Mouse (Mus musculus): ENCODE results near the gene Rbm3.

The Rbm3 gene

DNA sequence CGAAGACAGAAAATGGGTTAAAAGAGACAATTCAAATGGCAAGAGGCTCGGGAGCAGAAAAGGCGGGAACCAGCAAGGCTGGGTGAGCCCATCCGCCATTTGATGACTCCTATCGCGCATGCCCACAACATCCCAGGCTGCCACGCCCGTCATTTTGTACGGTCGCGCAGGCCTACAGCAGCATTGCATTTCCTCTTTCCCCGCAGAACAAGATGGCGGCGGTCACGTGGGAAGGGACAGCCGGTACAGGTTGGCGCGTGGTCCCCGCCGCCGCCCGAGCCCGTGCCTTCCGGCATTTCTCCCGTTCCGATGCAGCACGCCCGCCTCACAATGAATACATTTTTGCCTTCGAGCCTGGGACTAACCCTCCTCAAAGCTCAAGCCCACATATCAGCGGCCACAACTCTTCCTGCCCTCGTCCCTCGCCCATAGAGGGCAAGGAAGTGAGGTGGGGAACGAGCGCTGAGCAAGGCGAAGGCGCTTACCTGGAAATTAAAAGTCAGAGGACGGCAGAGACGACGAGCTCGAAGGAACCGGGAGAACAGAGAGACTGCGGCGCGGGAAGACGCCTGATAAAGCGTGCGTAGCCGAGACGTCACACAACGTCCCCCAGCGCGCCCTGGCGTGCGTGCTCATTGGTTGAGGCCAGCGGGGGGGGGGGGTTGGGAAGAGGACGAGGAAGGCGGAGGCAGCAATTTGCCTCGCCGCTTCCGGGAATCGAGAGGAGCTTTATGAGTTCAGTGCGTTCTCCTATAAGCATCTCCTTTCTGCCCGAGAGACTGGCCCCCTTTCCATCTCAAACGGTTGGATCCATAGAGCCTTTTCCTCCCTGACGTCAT lies at the start of gene Rbm3:
TSS of gene Rbm3 (minus strand) at position 728 of the 839 bp plus-strand sequence.
- peak; percentile 78 to 81 for DNase-seq (ENCODE audit: low read depth in 2 of 2, low spot score in 2 of 2)

DNA sequence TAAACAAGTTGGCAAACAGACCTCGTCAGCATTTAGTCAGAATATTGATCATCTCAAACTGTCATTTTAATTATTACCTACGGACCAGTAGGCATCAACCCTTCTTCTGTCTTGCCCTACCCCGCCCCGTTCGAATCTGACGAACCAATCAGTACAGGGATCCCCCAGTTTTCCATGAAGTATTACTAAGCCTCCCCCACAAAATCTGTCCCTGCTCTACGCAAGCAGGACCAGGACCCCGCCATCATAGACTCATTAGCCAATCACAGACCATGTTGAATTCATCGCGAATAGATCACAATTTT lies 47.7 kb upstream of the Rbm3 start, which contains the start of gene Ebp:
TSS of gene Ebp (minus strand) at position 94 of the 305 bp plus-strand sequence.
- DNase-seq (ENCODE audit: low read depth in 2 of 2, low spot score in 2 of 2), result no peak

DNA sequence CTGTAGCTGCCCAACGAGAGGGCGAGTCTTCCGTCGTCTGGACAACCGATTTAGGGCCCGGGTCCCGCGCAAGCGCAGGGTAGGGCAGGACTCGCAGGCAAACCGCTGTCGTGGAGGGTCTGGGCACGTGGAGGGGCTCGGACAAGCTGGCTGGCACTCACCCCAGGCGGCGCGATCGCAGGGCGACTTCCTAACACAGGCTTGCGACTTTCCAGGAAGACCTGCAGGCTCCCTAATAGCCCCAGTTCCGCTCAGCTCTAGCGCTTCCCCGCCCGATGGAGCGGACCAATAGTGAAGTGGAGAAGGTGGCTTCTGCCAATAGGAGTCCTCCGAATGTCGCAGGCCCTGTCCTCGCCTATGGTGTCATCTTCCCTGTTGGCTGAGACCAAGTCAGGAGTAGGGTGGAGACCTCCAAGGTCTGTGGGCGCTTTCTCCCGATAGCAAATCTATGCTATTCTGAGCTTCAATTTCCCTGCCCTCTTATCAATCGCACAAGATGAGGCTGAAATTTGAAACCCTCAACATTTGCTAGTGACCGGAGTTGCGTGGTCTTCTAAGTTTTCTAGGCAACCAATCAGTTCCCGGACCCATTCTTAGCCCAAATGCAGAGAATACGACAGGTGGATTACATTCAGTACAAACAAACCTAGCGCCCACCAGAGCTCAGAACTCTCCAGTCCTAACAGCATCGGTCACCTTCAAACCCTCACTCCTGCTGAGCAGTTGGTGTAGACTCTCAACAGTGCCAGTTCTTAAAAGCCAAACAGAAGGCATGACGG lies 47.1 kb upstream of the Rbm3 start:
- DNase-seq (ENCODE audit: low read depth in 2 of 2, low spot score in 2 of 2), result peak; percentile 60 to 64

DNA sequence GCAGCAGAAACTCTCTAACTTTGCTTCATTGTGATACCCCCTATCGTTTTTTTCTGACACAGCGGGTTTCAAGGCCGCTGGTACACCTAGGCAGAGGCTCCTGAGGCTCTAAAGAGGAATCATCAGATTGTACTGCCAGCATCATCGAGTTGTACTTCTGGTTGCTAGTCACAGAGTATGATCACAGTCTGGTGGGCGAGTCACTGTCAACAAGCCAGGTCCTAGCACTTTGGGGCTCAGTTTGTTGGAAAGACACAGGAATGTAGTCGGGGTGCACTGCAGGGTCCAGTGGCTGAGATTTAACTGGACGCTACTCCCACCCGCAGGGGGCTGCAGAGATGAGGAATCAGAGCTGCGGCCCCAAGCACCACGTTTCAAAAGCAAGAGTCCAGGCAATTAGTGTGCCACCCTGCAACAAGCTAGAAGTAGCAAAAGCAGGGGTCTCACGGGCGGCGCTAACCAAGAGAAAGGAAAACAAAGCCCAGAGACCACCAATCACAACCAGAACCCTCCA lies 46.5 kb upstream of the Rbm3 start:
- no peak for DNase-seq (ENCODE audit: low read depth in 2 of 2, low spot score in 2 of 2)

DNA sequence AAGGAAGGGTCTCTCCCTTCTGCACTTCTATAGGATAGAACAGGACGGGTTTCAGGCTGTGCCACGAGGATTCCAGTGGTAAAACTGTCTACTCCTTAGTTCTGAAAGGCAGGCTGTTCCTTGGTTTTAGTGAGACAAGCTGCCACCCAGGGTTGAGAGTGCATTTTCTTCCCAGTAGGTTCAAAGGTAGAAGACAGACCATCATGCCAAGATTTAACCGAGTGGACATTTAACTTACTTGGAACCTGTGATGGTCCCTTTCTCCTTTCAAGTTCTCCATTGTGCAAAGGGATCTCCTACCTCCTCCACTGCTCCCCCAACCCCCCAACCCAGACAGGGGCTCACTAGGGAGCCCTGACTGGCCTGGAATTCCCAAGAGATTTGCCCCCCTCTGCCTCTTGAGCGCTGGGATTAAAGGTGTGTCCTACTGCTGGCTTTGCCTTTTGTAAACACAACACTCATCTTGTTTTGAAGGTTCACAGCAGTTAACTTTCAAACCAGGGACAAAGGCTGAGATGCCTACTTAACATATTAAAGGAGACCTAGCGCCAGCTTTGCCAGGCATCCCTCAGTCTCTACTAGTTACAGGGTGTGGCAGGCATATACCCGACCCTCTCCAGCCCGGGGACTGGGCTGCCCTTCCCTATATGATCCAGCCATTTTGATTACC lies 37.3 kb upstream of the Rbm3 start:
- DNase-seq (ENCODE audit: low read depth in 2 of 2, low spot score in 2 of 2), result no peak

DNA sequence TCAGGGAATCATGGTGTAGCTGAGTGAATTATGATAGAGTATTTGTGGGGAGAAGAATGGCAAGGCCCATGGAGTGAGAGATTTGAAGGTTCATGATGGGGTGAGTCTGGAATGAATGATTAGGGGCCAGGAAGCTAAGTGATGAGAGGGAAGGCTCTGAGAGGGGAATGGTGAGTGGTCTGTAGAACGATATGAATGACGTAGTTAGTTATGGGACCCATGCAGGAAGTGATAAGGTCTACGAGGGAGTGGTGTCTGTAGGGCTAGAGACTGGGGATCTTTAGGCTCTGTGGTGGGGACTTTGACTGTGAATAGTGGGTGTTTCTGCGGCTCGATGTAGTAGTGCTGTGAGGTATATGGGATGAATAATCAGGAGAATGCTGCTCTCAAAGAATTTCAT lies 34.0 kb upstream of the Rbm3 start:
- DNase-seq (ENCODE audit: low read depth in 2 of 2, low spot score in 2 of 2), result no peak

DNA sequence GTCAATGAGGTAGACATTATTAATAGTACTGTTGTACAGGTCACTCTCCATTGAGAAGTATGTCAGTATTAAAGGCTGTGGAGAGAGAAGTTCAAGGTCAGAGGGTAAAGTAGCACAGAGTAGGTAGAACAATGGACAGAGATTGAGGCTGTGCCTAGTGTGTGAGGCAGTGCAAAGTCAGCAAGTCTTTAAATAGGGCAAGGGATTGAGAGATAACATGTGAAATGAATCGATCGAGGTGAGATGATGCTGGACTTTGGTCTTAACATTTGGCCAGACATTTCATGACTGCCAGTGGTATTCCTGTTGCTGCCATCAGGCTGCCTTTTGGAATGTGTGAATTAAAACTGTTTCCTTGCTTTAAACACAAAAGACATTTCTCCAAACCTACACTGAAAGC lies 33.2 kb upstream of the Rbm3 start:
- no peak for DNase-seq (ENCODE audit: low read depth in 2 of 2, low spot score in 2 of 2)

DNA sequence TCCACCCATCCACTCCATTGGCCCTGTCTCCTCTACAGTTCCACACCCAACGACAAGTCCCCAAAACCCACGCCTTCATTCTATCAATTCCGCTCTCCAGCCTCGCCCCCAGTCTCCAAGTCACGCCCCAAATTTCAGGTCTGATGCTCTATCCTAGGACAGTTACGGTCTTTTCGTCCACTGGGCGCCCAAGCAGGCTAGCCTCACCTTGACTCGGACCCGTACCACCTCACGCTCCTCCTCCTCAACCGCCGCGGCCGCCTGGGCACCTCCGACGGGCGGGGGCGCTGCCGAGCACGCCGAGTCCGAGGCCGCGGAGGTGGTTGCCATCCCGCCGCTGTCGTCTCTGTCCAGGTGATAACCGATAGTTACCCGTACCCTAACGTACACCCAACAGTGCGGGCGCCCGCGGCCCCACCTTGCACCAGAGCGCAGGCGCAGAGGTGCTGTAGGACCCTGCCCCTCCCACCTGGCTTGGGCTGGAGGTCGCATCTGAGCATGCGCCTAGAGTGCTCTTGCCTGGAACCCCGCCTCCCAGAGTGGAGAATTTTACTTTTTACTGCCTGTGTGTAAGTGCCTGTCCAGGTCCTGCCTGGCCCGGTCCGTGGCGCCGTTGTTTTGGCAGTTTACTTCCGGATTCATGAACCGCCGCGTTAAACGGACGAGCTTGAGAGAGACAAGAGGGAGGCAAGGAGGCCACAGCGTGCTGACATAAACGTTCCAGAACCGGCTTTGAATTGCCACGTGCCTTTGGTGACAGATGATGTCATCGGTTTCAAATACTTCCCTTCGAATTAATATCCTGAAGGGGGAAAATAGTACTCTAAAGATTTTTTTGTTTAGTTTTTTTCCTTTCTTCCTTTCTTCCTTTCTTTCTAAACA lies 30.1 kb upstream of the Rbm3 start, which contains the start of gene Tbc1d25:
TSS of gene Tbc1d25 (minus strand) at position 678 of the 882 bp plus-strand sequence.
- DNase-seq (ENCODE audit: low read depth in 2 of 2, low spot score in 2 of 2), result peak; percentile 69 to 77

DNA sequence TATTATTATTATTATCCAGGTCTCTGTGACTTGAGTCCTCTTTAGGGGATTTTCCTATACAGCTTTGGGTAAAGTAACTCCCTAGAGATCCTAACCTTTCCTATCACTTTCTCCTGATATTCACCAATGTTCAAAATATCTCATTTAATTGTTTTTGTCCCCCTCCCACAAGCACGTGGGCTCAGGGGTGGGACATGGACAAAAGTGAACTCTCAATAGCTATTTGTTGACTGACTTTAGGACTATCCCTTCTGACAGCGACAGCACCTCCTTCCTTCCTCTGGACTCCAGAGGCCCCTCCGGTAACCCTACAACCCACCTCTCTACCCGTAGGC lies 29.5 kb upstream of the Rbm3 start:
- no peak for DNase-seq (ENCODE audit: low read depth in 2 of 2, low spot score in 2 of 2)

DNA sequence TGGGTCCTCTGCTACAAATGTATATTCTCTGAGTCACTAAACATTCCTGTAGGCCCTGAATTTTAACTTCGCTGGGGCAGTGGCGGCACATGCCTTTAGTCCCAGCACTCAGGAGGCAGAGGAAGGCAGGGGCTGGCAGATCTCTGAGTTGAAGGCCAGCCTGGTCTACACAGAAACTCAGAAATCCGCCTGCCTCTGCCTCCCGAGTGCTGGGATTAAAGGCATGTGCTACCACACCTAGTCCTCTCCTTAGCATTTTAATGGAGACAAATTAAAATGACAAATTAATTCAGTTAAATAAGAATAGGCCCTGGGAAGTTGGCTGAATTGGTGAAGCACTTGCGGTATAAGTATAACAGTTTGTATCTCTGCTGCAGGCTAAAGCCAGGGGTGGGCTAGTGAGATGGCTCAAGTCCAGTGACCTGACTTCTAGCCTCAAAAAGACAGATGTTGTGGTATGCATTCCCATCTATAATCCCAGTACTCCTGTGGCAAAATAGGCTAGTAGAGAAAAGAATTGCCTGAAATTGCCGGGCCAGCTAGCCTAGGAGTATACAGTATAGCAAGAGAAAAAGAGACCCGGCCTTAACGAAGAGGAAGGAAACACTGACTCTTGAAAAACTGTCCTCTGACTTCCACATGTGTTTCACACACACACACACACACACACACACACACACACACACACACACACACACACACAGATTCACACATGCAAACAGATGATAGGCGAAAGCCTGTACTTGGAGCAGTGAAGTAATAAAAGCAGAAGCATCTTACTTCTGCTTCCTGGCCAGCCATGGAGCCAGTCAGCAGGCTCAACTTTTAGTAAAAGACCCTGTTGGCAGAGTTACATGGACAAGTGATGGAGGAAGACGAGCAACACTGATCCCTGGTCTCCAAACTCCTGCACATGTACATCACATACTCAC lies 22.3 kb upstream of the Rbm3 start:
- no peak for DNase-seq (ENCODE audit: low read depth in 2 of 2, low spot score in 2 of 2)

DNA sequence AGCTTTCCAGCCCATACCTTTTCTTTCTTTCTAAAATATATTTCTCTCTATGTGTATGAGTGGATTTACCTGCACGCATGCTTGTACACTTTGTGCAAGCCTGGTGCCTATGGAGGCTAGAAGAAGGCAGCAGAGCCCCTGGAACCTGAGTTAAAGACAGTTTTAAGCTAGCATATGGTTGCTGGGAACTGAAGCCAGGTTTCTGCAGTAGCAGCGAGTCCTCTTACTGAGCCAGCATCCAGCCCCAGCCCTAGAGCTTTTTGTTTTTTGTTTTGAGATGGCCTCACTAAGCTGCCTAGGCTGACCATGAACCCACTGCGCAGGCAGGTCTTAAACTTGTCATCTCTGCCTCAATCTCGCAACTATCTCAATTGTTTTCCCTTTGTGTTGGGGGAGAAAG lies 18.8 kb upstream of the Rbm3 start:
- DNase-seq (ENCODE audit: low read depth in 2 of 2, low spot score in 2 of 2), result no peak

DNA sequence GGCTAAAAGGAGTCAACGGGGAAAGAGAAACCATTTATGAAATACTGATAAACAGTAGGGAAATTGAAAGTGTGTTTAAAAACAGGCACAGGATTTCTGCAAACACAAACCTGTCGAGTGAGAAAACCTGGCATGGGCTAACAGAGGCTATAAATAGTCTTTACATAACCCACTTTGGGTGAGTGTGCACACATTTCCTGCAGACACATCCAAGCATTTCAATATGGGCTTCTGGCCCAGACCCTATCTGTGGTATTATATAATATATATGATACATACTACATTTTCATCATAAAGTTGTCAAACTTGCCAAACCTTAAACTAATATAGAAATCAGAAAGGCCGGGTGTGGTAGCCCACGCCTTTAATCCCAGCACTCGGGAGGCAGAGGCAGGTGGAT lies 17.4 kb upstream of the Rbm3 start:
- DNase-seq (ENCODE audit: low read depth in 2 of 2, low spot score in 2 of 2), result no peak

DNA sequence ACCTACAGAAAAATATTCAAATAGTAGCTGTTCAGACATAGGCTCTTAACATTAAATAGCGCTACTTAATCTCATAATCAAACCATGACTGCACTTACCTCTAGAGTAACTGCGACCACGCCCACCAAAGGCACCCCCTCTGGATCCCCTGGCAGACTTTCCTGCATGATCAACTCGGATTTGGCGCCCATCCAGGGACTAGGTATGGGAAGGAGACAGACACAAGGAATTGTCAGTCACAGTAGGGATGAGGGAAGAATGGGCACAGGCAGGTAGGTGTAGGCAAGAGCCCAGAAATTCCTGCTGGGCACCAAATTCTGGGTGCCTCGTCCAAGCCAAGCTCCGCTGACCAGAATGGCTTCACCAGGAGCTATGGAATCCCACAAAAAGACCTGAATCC lies 1.9 kb downstream of the Rbm3 start:
- no peak for DNase-seq (ENCODE audit: low read depth in 2 of 2, low spot score in 2 of 2)

DNA sequence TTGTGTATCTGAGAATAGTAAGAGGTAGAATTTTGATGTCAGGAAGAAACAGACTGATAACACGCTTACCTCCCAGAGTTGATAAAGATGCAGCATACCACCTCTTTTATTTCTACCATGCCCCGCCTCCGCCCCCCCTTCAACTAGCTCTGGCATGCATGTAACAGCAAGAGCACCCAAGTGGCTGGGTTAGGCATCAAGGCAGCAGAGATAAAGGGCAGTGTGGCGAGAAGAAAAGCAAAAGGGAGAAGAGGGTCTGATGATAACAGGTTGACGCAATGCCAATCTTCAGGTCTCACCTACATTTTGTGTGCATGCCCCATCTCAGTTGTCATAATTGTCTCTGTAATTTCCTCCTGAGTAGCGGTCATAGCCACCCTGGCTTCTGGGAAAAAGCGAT lies 2.7 kb downstream of the Rbm3 start:
- DNase-seq (ENCODE audit: low read depth in 2 of 2, low spot score in 2 of 2), result no peak

DNA sequence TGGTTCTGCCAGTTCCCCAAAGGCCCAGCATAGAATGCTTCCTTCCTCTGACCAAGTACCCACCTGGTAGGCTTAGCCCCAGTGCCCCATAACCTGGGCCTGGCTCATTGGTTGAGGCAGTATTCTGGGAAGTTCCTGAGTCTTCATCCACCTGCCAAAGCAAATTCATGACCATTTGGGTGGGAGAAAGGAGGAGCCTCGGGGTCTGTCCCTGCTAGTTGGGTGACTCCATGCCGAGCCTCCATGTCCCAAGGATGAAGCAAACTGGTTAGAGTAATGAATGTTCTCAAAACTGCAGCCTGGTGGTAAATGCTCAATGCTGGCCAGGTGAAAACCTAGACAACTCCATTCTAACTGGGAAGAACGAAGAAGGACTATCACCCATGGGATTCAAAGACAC lies 4.6 kb downstream of the Rbm3 start:
- no peak for DNase-seq (ENCODE audit: low read depth in 2 of 2, low spot score in 2 of 2)

DNA sequence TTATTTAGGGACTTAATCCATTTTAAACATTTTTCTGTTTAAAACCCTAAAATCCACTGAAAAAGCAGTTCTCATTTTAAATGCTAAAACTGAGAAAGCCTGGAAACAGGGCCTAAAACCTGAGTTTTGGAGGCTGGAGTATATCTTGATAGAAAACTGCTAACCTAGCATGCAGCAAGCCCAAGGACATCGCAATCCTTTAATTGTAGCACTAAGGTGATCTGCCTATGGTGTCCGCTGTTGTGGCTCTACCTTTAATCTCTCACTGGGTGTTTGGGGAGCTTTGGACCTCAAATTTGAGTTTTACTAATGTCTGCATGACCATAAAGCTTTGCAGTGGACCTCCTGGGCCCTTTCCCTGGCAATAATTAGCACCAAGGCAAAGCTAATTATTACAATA lies 5.2 kb downstream of the Rbm3 start:
- no peak for DNase-seq (ENCODE audit: low read depth in 2 of 2, low spot score in 2 of 2)

DNA sequence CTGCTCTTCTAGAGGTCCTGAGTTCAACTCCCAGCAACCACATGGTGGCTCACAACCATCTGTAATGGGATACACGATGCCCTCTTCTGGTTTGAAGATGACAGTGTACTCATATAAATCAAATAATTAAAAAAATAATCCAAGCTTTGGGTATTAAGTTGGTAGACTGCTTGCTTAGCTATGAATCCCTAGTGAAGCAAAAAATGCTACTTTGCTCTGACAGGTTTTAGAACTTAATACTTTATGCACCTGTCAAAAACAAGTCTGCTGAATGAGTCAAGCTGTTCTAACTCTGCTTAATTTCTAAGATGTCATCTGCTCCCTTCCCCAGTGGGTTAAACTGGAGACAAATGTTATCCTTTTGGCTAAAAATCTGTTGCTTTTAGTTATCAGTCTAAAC lies 6.2 kb downstream of the Rbm3 start:
- DNase-seq (ENCODE audit: low read depth in 2 of 2, low spot score in 2 of 2), result no peak

DNA sequence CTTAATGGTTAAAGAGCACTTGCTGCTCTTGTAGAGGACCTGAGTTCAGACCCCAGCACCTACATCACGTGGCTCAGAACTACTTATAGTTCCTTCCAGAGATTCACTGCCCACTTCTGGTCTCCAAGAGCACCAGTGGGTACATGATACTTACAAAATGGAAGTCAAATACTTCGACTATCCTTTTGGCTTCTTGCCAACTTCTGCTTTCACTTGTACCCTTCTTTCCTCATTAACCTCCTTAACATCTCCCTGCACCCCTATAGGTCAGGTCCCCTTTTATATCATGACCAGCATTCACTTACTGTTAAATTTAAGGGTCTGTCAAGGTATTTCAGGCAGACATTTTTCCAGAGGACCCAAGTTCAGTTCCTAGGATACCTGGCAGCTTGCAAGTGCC lies 9.8 kb downstream of the Rbm3 start:
- no peak for DNase-seq (ENCODE audit: low read depth in 2 of 2, low spot score in 2 of 2)

DNA sequence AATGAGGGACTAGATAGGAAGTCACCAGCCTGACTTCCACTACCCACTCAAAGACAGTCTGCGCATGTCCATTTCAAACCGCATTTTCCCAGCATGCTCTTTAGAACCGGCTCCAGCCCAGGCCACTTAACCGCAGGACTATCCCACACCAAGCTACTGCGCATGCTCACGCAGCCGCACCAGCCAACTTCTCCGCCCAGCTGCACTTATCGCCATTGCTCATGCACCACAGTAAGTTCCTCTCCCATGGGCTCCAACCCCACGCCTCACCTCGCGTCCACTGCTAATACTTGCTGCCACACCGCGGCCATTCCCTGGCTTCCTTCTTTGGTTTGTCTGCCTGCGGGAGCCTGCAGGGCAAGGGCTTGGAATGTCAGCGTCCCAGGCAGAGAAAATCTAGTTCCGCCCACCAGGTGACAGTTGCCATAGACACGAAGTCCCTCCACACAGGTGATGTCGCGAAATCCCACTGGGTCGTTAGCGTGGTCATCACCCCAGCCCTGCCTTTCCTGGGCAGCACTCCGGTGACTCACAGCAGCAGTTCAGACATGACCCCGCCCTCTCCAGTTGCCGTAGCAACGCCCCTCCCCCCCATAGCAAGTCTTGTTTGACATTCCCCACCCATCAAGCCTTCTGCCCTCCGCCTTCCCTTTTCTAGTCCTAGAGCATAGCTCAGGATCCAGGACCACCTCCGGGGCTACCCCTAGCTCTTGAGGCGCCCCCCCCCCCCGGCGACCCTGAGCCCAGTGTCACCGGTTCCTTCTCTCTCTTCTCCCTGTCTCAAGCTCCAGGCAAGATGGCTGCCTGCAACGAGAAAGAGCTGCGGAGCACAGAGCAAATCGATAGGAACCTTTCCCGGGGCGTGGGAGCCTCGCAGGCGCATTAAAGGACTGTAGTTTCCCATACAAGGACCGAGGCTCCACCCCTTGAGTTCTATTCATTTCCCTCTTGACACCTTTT lies 13.4 kb downstream of the Rbm3 start, which contains the start of gene Wdr13:
TSS of gene Wdr13 (minus strand) at position 876 of the 960 bp plus-strand sequence.
- DNase-seq (ENCODE audit: low read depth in 2 of 2, low spot score in 2 of 2), result peak; percentile 75 to 78
